Comparison of ENCODE assay signal across 26 mouse cellular contexts in the genomic region with DNA sequence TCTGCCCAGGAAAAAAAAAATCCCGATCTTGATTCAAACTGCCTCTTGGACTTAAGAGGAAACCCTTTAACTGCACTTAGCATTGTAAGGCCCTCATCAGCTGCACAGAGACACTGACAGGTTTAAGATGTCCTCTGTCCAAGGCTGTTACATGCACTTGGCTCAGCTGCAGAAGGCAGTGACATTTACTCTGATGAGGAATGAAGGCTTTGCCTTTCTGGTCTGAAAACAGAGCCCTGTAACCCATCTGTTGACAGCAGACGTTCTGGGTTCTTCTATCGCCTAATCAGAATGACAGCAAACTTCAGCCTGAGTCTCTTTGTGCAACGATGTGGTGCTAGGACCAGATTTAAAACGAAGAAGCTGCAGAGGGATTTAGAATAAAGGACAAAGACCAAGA.
DNase-seq lines count a peak whose midpoint lies in the region; ATAC-seq and TF ChIP-seq lines count a peak whose summit lies in the region.
"Had no signal": no experiment of that assay in that cellular context is flagged by ENCODE, and none has a peak within 500 bp of the region (broad histone marks: within the 10 kb centered on the region; RNA-seq: fewer than 3 reads in every experiment).

No protein-coding gene starts in this region.

- H3K27me3 ChIP-seq in lung, embryonic 14.5 days (ENCODE audit: insufficient read depth, low read length) = no peaks in the 10 kb centered on the region
- no peaks in the 10 kb centered on the region for H3K27me3 ChIP-seq in embryonic facial prominence, embryonic 10.5 days (replicated peaks; ENCODE audit: low read depth, poor library complexity, severe bottlenecking)
- H3K27me3 ChIP-seq: embryonic facial prominence, embryonic 13.5 days; forebrain, embryonic 12.5 days; heart, embryonic 13.5 days had no signal

- no peaks in the 10 kb centered on the region for H3K36me3 ChIP-seq in lung, embryonic 14.5 days (ENCODE audit: insufficient read depth)
- no peaks in the 10 kb centered on the region for H3K36me3 ChIP-seq in embryonic facial prominence, embryonic 10.5 days (replicated peaks)
- H3K36me3 ChIP-seq: embryonic facial prominence, embryonic 13.5 days; forebrain, embryonic 12.5 days; heart, embryonic 10.5 days; heart, embryonic 13.5 days had no signal

- no peaks in the 10 kb centered on the region for H3K9me3 ChIP-seq in lung, embryonic 14.5 days (ENCODE audit: low read depth, low read length)
- no peaks in the 10 kb centered on the region for H3K9me3 ChIP-seq in embryonic facial prominence, embryonic 10.5 days
- H3K9me3 ChIP-seq: embryonic facial prominence, embryonic 13.5 days; forebrain, embryonic 12.5 days; heart, embryonic 10.5 days; heart, embryonic 13.5 days had no signal

- no peak overlapping the region for H3K4me2 ChIP-seq in lung, embryonic 14.5 days
- H3K4me2 ChIP-seq: embryonic facial prominence, embryonic 13.5 days; forebrain, embryonic 12.5 days; heart, embryonic 13.5 days; hindbrain, embryonic 14.5 days had no signal

- no peak overlapping the region for H3K9ac ChIP-seq in lung, embryonic 14.5 days
- H3K9ac ChIP-seq: embryonic facial prominence, embryonic 13.5 days; forebrain, embryonic 12.5 days; heart, embryonic 13.5 days; hindbrain, embryonic 14.5 days had no signal

- H3K4me1 ChIP-seq in lung, embryonic 14.5 days (ENCODE audit: insufficient read depth) = no peaks in the 10 kb centered on the region
- H3K4me1 ChIP-seq in lung, adult 2 months (ENCODE audit: control insufficient read depth, insufficient read depth, low read length) = no peaks in the 10 kb centered on the region
- H3K4me1 ChIP-seq in embryonic facial prominence, embryonic 10.5 days = no peaks in the 10 kb centered on the region
- H3K4me1 ChIP-seq: embryonic facial prominence, embryonic 13.5 days; forebrain, embryonic 12.5 days; heart, embryonic 10.5 days had no signal

- WGBS in lung, embryonic 14.5 days = 45% methylated on average over 5 of the region's 5 CpGs
- WGBS in lung, adult 2 months = 63% methylated on average over 5 of the region's 5 CpGs
- WGBS in embryonic facial prominence, embryonic 10.5 days = 87% methylated on average over 5 of the region's 5 CpGs

- TF ChIP-seq POLR2A in lung, adult 2 months (IDR thresholded peaks at IDR 0.05; ENCODE audit: borderline replicate concordance, extremely low read depth, low read depth, low read length) = no peak

- ATAC-seq in lung, embryonic 14.5 days (ENCODE audit: insufficient read depth) = peak; percentile 41; the same call in 1 of the 2 replicates
- ATAC-seq: CD4-positive, CD25-positive, alpha-beta regulatory T cell, adult 4 months; forebrain, embryonic 16.5 days had no signal

- peak; percentile 62 for DNase-seq in lung, embryonic 14.5 days
- no peak for DNase-seq in lung, adult 2 months
- DNase-seq in retina, postnatal 1 day = peak; percentile 41
- DNase-seq in retina, embryonic 14.5 days (ENCODE audit: low spot score) = no peak
- peak; percentile 33 for DNase-seq in lung, postnatal 10 days
- peak; percentile 15 to 45 for DNase-seq in lung, postnatal 4 days
- no peak for DNase-seq in liver
- DNase-seq in embryonic facial prominence, embryonic 10.5 days (ENCODE audit: low spot score) = no peak
- DNase-seq: adrenal gland, adult 2 months; adrenal gland, postnatal 14 days; cerebellum, adult 11 months; cerebellum, adult 2 months; cerebellum, adult 9-11 months; cerebellum, postnatal 25 days; gastrocnemius, postnatal 14 days; heart, adult 18-20 months; heart, postnatal 14 days; heart, postnatal 4 days had no signal

- H3K27ac ChIP-seq in lung, embryonic 14.5 days (ENCODE audit: low read depth) = no peak overlapping the region
- H3K27ac ChIP-seq in embryonic facial prominence, embryonic 10.5 days (replicated peaks) = no peak overlapping the region
- H3K27ac ChIP-seq: embryonic facial prominence, embryonic 13.5 days; forebrain, embryonic 12.5 days; heart, embryonic 10.5 days; heart, embryonic 13.5 days; hindbrain, embryonic 14.5 days had no signal

- no peak overlapping the region for H3K4me3 ChIP-seq in lung, embryonic 14.5 days (ENCODE audit: low read depth, low read length)
- H3K4me3 ChIP-seq in lung, adult 2 months (replicated peaks; ENCODE audit: extremely low read depth, low read depth, low read length) = no peak overlapping the region
- H3K4me3 ChIP-seq in embryonic facial prominence, embryonic 10.5 days = no peak overlapping the region
- H3K4me3 ChIP-seq: embryonic facial prominence, embryonic 13.5 days; erythroblast, embryonic 14.5 days; forebrain, embryonic 12.5 days; heart, embryonic 10.5 days; heart, embryonic 13.5 days had no signal

- TF ChIP-seq CTCF in lung, embryonic 14.5 days (IDR thresholded peaks at IDR 0.05; ENCODE audit: low read depth) = no peak
- no peak for TF ChIP-seq CTCF in lung, adult 2 months (IDR thresholded peaks at IDR 0.05; ENCODE audit: insufficient read depth, low read length)

Comparison
In these comparisons a context has a peak if more than half of its experiments do, and no peak if none do; other contexts are left out.
1. DNase-seq: peak in lung, embryonic 14.5 days (single experiment), retina, postnatal 1 day (single experiment), lung, postnatal 10 days (single experiment) and lung, postnatal 4 days (2 of 2); none in lung, adult 2 months (single experiment), retina, embryonic 14.5 days (single experiment), liver (single experiment) and embryonic facial prominence, embryonic 10.5 days (single experiment).